Mouse (Mus musculus) lung, postnatal 0 days (tissue): ENCODE measurements around the gene Cmtm5. TPM values are rescaled to one million over a fixed set of nuclear protein-coding genes. Genes with fewer than 3 reads are reported as not detected.

Experiments
- ATAC-seq: fragments of 200-750 bp; cut with Nextera tagmentation; 2 replicates; pipeline ENCODE4 v1.8.0; 2017; ENCODE audit warnings: moderate library complexity
- DNase-seq: peaks from one replicate; pipeline ENCODE4 v3.0.0-alpha.2; 2016; ENCODE audit warnings: low spot score
- H3K27ac ChIP-seq: fragments of 300-500 bp; sonication (generic); 2 replicates; pipeline ENCODE4 v1.5.1; 2014; ENCODE audit warnings: antibody characterized with exemption, mild to moderate bottlenecking, low read length, mixed read lengths
- H3K27me3 ChIP-seq: fragments of 300-500 bp; sonication (generic); replicated peaks from 2 replicates; pipeline ENCODE4 v1.6.1; 2014; ENCODE audit warnings: low read length, mixed read lengths; ENCODE audit not compliant: insufficient read depth
- H3K36me3 ChIP-seq: fragments of 300-500 bp; sonication (generic); 2 replicates; pipeline ENCODE4 v1.6.1; 2014; ENCODE audit warnings: low read length, mixed read lengths; ENCODE audit not compliant: insufficient read depth
- H3K4me1 ChIP-seq: fragments of 300-500 bp; sonication (generic); 2 replicates; pipeline ENCODE4 v1.6.1; 2014; ENCODE audit warnings: antibody characterized with exemption, low read depth, low read length, mixed read lengths; ENCODE audit not compliant: insufficient read depth
- H3K4me2 ChIP-seq: fragments of 300-500 bp; sonication (generic); replicated peaks from 2 replicates; pipeline ENCODE4 v1.6.1; 2014; ENCODE audit warnings: low read depth, mild to moderate bottlenecking, low read length, moderate library complexity, mixed read lengths
- H3K4me3 ChIP-seq: fragments of 300-500 bp; sonication (generic); 2 replicates; pipeline ENCODE4 v1.5.1; 2014; ENCODE audit warnings: low read depth, low read length
- H3K9ac ChIP-seq: fragments of 300-500 bp; sonication (generic); replicated peaks from 2 replicates; pipeline ENCODE4 v1.6.1; 2014; ENCODE audit warnings: low read depth, mild to moderate bottlenecking
- H3K9me3 ChIP-seq: fragments of 300-500 bp; sonication (generic); 2 replicates; pipeline ENCODE4 v1.6.1; 2016; ENCODE audit warnings: low read length, mixed read lengths
- CTCF ChIP-seq: IDR thresholded peaks from 2 replicates; pipeline ENCODE4 v1.5.1; 2016; ENCODE audit warnings: antibody characterized with exemption, mild to moderate bottlenecking
- EP300 ChIP-seq: IDR thresholded peaks from 2 replicates; pipeline ENCODE4 v1.6.1; 2016; ENCODE audit warnings: antibody characterized with exemption, mild to moderate bottlenecking, control low read depth
- WGBS: fragments of 180-500 bp; shearing (Covaris S2); extraction: QIAGEN DNeasy Blood & Tissue Kit; methylation state at CpG from one replicate; pipeline ENCODE4 v1.1.7; 2014; 5-methylcytosine and 5-hydroxymethylcytosine counted together
- polyA plus RNA-seq: library from polyadenylated mRNA; unstranded; fragments of >200 nt; fragmentation: Nextera tagmentation; extraction: Ambion mirVana; gene quantifications from 2 replicates; pipeline ENCODE4 v1.2.1, GENCODE M21; 2015

Cmtm5 gene
- polyA plus RNA-seq, 1 experiment from 2014 or later, result 0.21 TPM

DNA sequence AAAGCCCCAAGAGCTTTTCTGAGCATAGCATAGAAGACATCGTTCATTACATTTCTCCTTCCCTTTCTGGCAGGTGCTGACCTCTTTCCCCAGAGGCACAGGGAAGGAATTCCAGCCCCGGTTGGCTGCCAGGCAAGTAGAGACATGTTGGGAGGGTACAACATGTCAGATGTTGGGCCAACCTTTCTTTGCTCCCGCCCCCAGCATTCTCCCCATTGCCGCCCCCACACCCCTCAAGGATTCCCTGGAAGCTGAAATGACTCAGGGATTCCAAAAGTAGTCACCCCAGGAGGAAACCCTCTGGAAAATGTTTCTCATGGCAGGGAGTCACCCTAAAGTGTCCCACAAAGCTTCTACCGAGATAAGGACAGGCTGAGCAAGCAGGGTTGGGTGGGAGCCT lies 6.3 kb upstream of the Cmtm5 start:
- no peak for DNase-seq
- WGBS, result 61% methylated on average over 5 of the region's 5 CpGs

DNA sequence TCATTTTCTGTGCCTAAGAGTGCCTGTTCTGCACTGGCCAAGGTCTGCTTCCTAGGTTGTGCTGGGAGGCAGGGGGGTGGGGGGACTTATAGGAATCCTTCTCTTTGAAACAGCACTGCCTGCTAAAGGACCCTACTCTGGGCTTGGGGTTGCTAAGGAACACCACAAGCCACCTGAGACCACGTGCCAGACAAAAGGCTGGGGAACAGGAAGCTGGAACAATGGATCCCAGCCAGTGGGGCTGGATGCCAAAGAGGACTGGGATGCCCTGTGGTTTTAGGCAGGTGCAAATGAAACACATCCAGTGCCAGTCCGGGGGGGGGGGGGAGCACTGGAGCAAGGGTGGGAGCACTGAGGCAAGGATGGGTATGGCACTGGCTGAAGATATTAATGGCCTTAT lies 5.6 kb upstream of the Cmtm5 start:
- TF ChIP-seq EP300 (no peak), CTCF (no peak)
- H3K36me3 ChIP-seq, result no peaks in the 10 kb centered on the region
- no peak overlapping the region for H3K4me2 ChIP-seq
- DNase-seq, result no peak
- H3K9me3 ChIP-seq, result no peaks in the 10 kb centered on the region
- no peak overlapping the region for H3K9ac ChIP-seq
- ATAC-seq, result no peak
- WGBS, result 15% methylated on average over 2 of the region's 2 CpGs
- no peak overlapping the region for H3K27ac ChIP-seq
- no peak overlapping the region for H3K4me3 ChIP-seq
- H3K4me1 ChIP-seq, result no peaks in the 10 kb centered on the region
- no peaks in the 10 kb centered on the region for H3K27me3 ChIP-seq

More for the DNA sequence above, 6.3 kb upstream of the Cmtm5 start:
- TF ChIP-seq CTCF (no peak), EP300 (no peak)
- H3K4me2 ChIP-seq, result no peak overlapping the region
- H3K9ac ChIP-seq, result no peak overlapping the region
- no peak overlapping the region for H3K27ac ChIP-seq
- ATAC-seq, result no peak
- H3K27me3 ChIP-seq, result 0 out of 2 replicates have a peak, but pooled peaks cover 3% of the 10 kb centered on the region
- H3K9me3 ChIP-seq, result no peaks in the 10 kb centered on the region
- no peaks in the 10 kb centered on the region; the same call in 1 of the 2 replicates for H3K4me1 ChIP-seq
- no peaks in the 10 kb centered on the region for H3K36me3 ChIP-seq
- H3K4me3 ChIP-seq, result no peak overlapping the region

DNA sequence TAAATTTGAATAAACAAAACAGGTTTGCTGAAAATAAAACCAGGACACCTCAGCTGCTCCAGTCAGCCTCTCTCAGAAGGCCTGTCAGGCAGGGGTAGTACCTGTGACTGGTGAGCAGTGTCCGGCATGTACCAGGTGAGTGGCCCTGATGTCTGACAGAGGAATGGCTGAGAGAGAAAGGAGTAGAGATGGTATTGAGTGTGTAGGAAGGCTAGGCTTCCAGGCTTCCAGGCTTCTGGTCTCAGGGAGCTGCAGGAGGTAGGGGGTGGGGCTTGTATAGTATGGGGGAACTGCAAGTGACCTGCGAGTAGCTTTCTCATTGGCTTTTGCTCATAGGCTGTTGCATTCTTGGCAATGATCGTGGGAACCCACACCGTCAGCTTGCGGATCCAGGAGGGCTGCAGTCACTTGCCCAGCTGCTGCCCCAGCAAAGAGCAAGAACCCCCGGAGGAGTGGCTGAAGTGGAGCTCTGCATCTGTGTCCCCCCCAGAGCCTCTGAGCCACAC lies 3.4 kb upstream of the Cmtm5 start, which contains the start of gene Il25:
Gene Il25, plus strand, starts transcription at position 51 of the 506 bp plus-strand sequence.
- no peak for ATAC-seq
- no peaks in the 10 kb centered on the region for H3K9me3 ChIP-seq

DNA sequence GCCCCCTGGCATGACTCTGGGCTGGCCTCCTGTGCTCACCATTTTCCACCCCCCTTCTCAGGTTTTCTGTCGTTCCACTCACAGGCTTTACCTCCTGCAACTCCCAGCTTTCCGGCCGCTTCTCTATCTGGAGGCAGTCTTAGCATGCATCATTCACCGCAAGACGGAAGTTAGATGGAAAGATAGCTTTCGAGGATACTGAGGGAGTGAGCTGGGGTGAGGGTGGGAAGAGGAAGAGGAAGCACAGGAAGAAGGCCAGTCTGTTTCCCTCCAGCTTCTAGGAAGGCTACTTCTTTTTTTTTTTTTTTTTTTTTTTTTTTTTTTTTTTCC lies 735 bp downstream of the Cmtm5 start:
- TF ChIP-seq EP300 (no peak), CTCF (no peak)
- Histone ChIP-seq H3K36me3 (no peaks in the 10 kb centered on the region), H3K4me2 (no peak overlapping the region), H3K27ac (no peak overlapping the region), H3K27me3 (no peaks in the 10 kb centered on the region), H3K9ac (no peak overlapping the region), H3K9me3 (no peaks in the 10 kb centered on the region), H3K4me3 (no peak overlapping the region), H3K4me1 (no peaks in the 10 kb centered on the region)
- DNase-seq (no peak), ATAC-seq (no peak)
- WGBS, result 47% methylated on average over 6 of the region's 6 CpGs

More for the DNA sequence above, 3.4 kb upstream of the Cmtm5 start, which contains the start of gene Il25:
- H3K4me2 ChIP-seq, result no peak within 1 kb of the TSS
- no peak within 1 kb of the TSS for H3K9ac ChIP-seq
- no peaks in the 10 kb centered on the region for H3K36me3 ChIP-seq
- H3K27me3 ChIP-seq, result no peaks in the 10 kb centered on the region
- no peak for DNase-seq
- 27% methylated on average over 6 of the region's 6 CpGs for WGBS
- TF ChIP-seq CTCF, result no peak
- no peak for TF ChIP-seq EP300
- H3K4me3 ChIP-seq, result no peak within 1 kb of the TSS
- H3K4me1 ChIP-seq, result no peaks in the 10 kb centered on the region
- no peak within 1 kb of the TSS for H3K27ac ChIP-seq

DNA sequence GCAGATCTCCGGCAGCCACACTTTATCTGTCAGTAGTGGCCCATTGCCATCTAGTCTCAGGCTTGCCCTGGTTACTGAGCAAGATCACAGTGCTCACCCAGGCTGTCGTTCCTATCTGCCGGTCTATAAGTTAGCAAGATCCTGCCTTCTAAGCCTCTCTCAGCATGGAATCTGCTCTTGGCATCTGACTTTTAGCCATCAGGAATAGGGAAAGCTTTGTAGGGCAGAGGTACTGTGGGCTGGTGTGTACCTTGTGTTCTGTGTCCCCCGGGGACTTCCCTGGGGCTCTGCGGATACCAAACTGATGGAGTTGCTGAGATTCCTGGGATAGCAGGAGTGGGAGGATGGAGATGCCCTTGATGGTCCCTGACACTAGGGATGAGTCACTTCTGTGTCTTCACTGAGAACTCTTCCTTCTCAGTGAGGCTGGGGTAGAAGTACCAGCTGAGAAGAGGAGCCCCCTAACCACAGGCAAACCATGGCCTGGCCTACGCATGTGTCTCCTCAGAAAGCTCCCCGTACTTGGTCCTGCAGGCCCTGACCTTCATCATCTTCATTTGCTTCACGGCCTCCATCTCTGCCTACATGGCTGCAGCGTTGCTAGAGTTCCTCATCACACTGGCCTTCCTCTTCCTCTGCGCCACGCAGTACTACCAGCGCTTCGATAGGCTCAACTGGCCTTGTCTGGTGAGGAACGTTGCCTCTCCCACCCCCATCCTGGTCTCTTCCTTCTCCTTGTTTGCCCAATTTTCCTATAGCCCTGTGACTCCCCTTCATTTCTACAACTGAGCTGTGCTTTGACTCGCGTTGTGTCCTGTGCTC lies 1.5 kb downstream of the Cmtm5 start:
- H3K4me2 ChIP-seq, result no peak overlapping the region
- no peaks in the 10 kb centered on the region for H3K36me3 ChIP-seq
- no peaks in the 10 kb centered on the region for H3K27me3 ChIP-seq
- H3K27ac ChIP-seq, result no peak overlapping the region
- no peak for DNase-seq
- no peaks in the 10 kb centered on the region for H3K9me3 ChIP-seq
- H3K4me1 ChIP-seq, result no peaks in the 10 kb centered on the region
- H3K4me3 ChIP-seq, result no peak overlapping the region
- no peak overlapping the region for H3K9ac ChIP-seq
- no peak for ATAC-seq
- TF ChIP-seq EP300 (no peak), CTCF (no peak)
- WGBS, result 85% methylated on average over 16 of the region's 16 CpGs

DNA sequence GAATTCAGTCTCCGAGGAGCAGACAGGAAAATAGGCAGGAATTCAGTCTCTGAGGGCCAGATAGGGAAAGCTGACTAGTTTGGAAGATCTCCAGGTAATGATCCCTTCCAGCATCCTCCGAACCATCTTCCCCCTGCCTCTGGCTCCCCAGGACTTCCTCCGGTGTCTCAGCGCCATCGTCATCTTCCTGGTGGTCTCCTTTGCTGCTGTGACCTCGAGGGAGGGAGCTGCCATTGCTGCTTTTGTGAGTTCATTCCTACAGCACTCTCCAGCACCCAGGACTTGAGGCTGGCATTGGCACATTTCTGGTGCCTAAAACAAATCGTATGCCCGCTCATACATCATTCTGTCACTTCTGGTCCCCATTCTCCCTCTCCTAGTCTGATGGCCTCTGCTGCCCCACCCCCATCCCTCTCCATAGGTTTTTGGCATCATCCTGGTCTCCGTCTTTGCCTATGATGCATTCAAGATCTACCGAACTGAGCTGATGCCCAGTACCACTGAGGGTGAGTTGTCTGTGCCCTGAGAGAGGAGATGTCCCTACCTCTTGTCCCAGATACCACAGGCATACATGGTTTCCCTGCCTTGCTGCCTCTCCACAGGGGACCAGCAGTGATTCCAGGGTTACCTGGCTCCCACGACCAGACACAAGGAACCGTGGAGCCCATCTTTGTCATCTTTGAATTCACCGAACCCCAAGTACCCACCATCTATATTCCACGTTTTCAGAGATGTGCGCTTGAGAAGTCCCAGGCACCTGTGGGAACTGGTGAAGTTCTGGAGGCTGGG lies 2.6 kb downstream of the Cmtm5 start:
- Histone ChIP-seq H3K4me3 (no peak overlapping the region), H3K4me1 (no peaks in the 10 kb centered on the region), H3K4me2 (no peak overlapping the region), H3K27me3 (no peaks in the 10 kb centered on the region), H3K27ac (no peak overlapping the region), H3K36me3 (no peaks in the 10 kb centered on the region), H3K9me3 (no peaks in the 10 kb centered on the region), H3K9ac (no peak overlapping the region)
- TF ChIP-seq CTCF (no peak), EP300 (no peak)
- no peak for ATAC-seq
- no peak for DNase-seq
- WGBS, result 69% methylated on average over 15 of the region's 15 CpGs
